Mouse (Mus musculus) cerebellum, adult 2 months (tissue): ENCODE data around the gene Wfdc1. TPM values are rescaled to one million over a fixed set of nuclear protein-coding genes. Genes with fewer than 3 reads are reported as not detected.

ENCODE experiments used
- DNase-seq, 2 experiments: peaks; one replicate each; pipeline ENCODE4 v3.0.0; 2021
- H3K27ac ChIP-seq: fragments of 200-500 bp; 2 replicates; pipeline ENCODE4 v1.5.1; 2012; ENCODE audit warnings: low read length, control low read depth, inconsistent platforms; ENCODE audit not compliant: insufficient read depth
- H3K27me3 ChIP-seq: fragments of 200-500 bp; 2 replicates; pipeline ENCODE4 v1.6.1; 2012; ENCODE audit warnings: inconsistent platforms, mild to moderate bottlenecking, low read length, moderate library complexity; ENCODE audit not compliant: control insufficient read depth, insufficient read depth
- H3K4me1 ChIP-seq: fragments of 200-500 bp; 2 replicates; pipeline ENCODE4 v1.6.1; 2011; ENCODE audit warnings: low read length; ENCODE audit not compliant: control insufficient read depth, insufficient read depth
- H3K4me3 ChIP-seq: fragments of 200-500 bp; replicated peaks from 2 replicates; pipeline ENCODE3; 2011; ENCODE audit warnings: mild to moderate bottlenecking, low read depth, low read length, control low read depth; ENCODE audit not compliant: insufficient read depth
- CTCF ChIP-seq: fragments of 200-500 bp; IDR thresholded peaks from 2 replicates; pipeline ENCODE4 v1.5.1; 2011; ENCODE audit warnings: low read depth, mild to moderate bottlenecking, control low read depth, low read length, moderate library complexity, borderline replicate concordance; ENCODE audit not compliant: insufficient read depth
- POLR2A ChIP-seq: fragments of 200-500 bp; IDR thresholded peaks from 2 replicates; pipeline ENCODE4 v1.6.1; 2011; ENCODE audit warnings: low read length, control low read depth, borderline replicate concordance; ENCODE audit not compliant: insufficient read depth
- WGBS: fragments of 180-500 bp; shearing (Covaris S2); methylation state at CpG from one replicate; pipeline ENCODE4 v1.1.7; 2018; 5-methylcytosine and 5-hydroxymethylcytosine counted together
- polyA plus RNA-seq: library from polyadenylated mRNA; depleted of rRNA; stranded (reverse); fragments of >200 nt; gene quantifications from 2 replicates; pipeline ENCODE4 v1.2.3, GENCODE M21; 2012

Wfdc1 gene
- polyA plus RNA-seq, 1 experiment = 19.3 TPM

GRCm38 (mm10) chr8:119673976-119674555 is 7.9 kb downstream of the Wfdc1 start:
- no peak for DNase-seq
- WGBS = 80% methylated on average over 11 of the region's 11 CpGs
- Histone ChIP-seq H3K27me3 (no peaks in the 10 kb centered on the region), H3K4me3 (no peak overlapping the region), H3K27ac (no peak overlapping the region), H3K4me1 (peaks cover 3% of the 10 kb centered on the region; the same call in 1 of the 2 replicates)
- TF ChIP-seq POLR2A (no peak), CTCF (0 out of 2 replicates have a peak, but pooled peaks have one; percentile 14)

DNA sequence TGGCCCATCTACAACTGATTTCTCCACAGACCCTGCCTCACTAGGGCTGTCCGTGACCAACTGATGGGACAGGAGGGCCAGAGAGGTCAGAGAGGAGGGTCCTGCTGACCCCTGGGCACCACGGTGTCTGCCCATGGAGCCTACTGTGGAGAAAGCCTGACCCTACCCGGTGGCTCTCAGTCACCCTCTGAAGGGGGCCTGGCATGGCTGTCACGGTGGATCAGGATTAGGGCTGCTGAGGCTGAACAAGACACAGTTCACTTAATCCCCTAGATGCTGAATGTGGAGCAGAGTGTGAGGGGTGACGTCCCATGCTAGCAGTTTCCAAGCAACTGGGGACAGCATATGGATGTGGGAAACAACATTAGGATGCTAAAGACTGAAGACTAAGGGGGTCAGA is 9.3 kb downstream of the Wfdc1 start:
- TF ChIP-seq CTCF = no peak
- TF ChIP-seq POLR2A = no peak
- no peak overlapping the region for H3K27ac ChIP-seq
- no peak for DNase-seq
- H3K4me1 ChIP-seq = peaks cover 3% of the 10 kb centered on the region; the same call in 1 of the 2 replicates
- WGBS = 37% methylated on average over 5 of the region's 5 CpGs
- no peak overlapping the region for H3K4me3 ChIP-seq
- H3K27me3 ChIP-seq = no peaks in the 10 kb centered on the region

- peak; percentile 82 to 91 for DNase-seq
- Histone ChIP-seq H3K4me1 (peaks cover 3% of the 10 kb centered on the region; the same call in 1 of the 2 replicates), H3K4me3 (no peak overlapping the region), H3K27me3 (no peaks in the 10 kb centered on the region), H3K27ac (no peak overlapping the region)
- TF ChIP-seq CTCF (peak; percentile 93), POLR2A (no peak)
- WGBS = 4% methylated on average over 8 of the region's 8 CpGs
Observed at GRCm38 (mm10) chr8:119676389-119676788, 10.2 kb downstream of the Wfdc1 start.

DNA sequence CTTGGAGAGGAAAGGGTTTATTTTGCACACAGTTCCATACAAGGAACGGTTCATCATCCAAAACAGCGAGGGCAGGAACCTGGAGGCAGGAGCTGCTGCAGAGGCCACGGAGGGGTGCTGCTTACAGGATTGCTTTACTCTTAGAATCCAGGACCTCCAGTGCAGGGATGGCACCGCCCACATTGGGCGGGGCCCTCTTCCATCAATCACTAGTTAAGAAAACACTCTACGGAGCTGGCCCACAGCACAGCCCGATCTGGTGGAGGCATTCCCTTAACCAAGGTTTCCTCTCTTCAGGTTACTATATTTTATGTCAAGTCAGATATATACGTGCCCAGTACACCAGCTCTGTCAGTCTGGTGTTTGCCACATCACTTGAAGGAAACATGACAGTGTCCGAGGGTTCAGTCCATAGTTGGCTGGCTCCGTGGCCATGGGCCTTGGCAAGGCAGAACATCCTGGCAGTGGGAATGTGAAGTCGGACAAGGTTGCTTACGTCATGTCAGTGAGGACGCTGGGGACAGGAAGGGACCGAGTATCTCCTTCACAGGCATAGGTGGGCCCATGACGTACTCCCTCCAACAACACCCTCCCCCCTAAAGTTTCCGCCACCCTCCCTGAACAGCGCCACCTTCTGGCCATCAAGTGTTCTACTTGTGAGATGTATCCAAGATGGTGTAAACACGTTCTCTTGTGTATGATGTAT is 12.1 kb downstream of the Wfdc1 start:
- no peak overlapping the region for H3K4me3 ChIP-seq
- DNase-seq = no peak
- TF ChIP-seq CTCF = peak; percentile 49; the same call in 1 of the 2 replicates
- TF ChIP-seq POLR2A = no peak
- peaks cover 3% of the 10 kb centered on the region; the same call in 1 of the 2 replicates for H3K4me1 ChIP-seq
- WGBS = 9% methylated on average over 18 of the region's 18 CpGs
- H3K27me3 ChIP-seq = no peaks in the 10 kb centered on the region
- no peak overlapping the region for H3K27ac ChIP-seq

- WGBS = 57% methylated on average over 14 of the region's 14 CpGs
- DNase-seq = no peak
- Histone ChIP-seq H3K4me3 (no peak overlapping the region), H3K27ac (no peak overlapping the region), H3K27me3 (no peaks in the 10 kb centered on the region), H3K4me1 (peaks cover 3% of the 10 kb centered on the region; the same call in 1 of the 2 replicates)
- TF ChIP-seq POLR2A = no peak
- no peak for TF ChIP-seq CTCF
Observed at GRCm38 (mm10) chr8:119679184-119679583, 13.0 kb downstream of the Wfdc1 start.

DNA sequence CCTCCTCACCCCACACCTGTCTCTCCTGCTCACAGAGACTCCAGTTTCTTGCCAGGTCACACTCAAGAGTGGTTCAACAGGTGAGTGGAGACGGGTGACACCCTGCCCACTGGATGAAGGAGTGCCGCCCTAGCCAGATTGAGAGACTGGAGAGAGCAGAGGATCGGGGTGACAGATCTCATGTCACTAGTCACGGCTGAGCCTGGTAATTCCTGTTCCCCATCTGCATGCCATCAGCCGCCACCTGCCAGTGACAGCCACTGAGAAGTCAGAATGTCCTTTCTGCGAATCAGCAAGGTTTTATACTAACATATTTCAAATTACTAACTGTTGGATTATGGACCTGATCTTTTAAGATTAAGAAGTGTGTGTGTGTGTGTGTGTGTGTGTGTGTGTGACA is 24.4 kb downstream of the Wfdc1 start:
- DNase-seq = no peak
- Histone ChIP-seq H3K4me1 (no peaks in the 10 kb centered on the region), H3K27ac (no peak overlapping the region), H3K27me3 (no peaks in the 10 kb centered on the region), H3K4me3 (no peak overlapping the region)
- no peak for TF ChIP-seq CTCF
- no peak for TF ChIP-seq POLR2A
- 69% methylated on average over 6 of the region's 6 CpGs for WGBS

GRCm38 (mm10) chr8:119691989-119692388 is 25.8 kb downstream of the Wfdc1 start:
- no peaks in the 10 kb centered on the region for H3K27me3 ChIP-seq
- no peak overlapping the region for H3K27ac ChIP-seq
- DNase-seq = no peak
- TF ChIP-seq POLR2A = no peak
- TF ChIP-seq CTCF = no peak
- H3K4me3 ChIP-seq = no peak overlapping the region
- H3K4me1 ChIP-seq = no peaks in the 10 kb centered on the region
- WGBS = 87% methylated on average over 4 of the region's 4 CpGs

GRCm38 (mm10) chr8:119694696-119695095 is 28.5 kb downstream of the Wfdc1 start:
- no peak for DNase-seq
- WGBS = 79% methylated on average over 7 of the region's 7 CpGs
- no peak for TF ChIP-seq POLR2A
- no peak for TF ChIP-seq CTCF
- H3K4me1 ChIP-seq = no peaks in the 10 kb centered on the region
- H3K27me3 ChIP-seq = peaks cover 3% of the 10 kb centered on the region; the same call in 1 of the 2 replicates
- H3K4me3 ChIP-seq = no peak overlapping the region
- no peak overlapping the region for H3K27ac ChIP-seq

DNA sequence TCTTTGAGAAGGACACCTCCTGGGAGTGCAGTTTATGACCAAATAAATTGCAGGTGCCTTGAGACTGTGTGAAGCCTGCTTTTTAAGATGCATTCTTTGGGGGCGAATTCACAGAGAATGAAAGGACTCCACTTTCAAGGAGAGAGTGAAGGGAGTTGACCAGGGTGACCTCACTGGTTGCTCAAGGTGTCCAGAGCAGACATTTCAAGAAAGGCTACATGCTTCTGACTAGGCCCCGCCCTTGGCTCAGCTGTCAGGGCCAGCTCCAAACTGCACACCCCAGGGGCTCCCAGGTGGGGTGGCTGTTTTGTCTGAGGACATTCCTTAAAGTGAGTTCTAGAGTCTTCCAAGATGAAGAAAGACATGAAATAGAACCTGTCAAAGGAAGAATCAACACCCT is 31.0 kb downstream of the Wfdc1 start:
- peaks cover 3% of the 10 kb centered on the region; the same call in 1 of the 2 replicates for H3K27me3 ChIP-seq
- no peak for TF ChIP-seq CTCF
- TF ChIP-seq POLR2A = no peak
- no peak overlapping the region for H3K27ac ChIP-seq
- no peak for DNase-seq
- no peaks in the 10 kb centered on the region for H3K4me1 ChIP-seq
- no peak overlapping the region for H3K4me3 ChIP-seq
- 95% methylated on average over 2 of the region's 2 CpGs for WGBS
